Mouse (Mus musculus) forebrain, embryonic 16.5 days (tissue): ENCODE measurements at regions not wholly inside any gene's neighbourhood (a gene's known extent, or its start where the extent isn't known, plus 50 kb on each side); places are given as distances from the start of the nearest gene placed in this dataset.

ENCODE experiments used
- ATAC-seq: fragments of 200-750 bp; cut with Nextera tagmentation; 2 replicates; pipeline ENCODE4 v1.8.0; 2017; ENCODE audit warnings: mild to moderate bottlenecking, moderate library complexity
- H3K27ac ChIP-seq: fragments of 300-500 bp; sonication (generic); 2 replicates; pipeline ENCODE4 v1.5.1; 2014; ENCODE audit warnings: low read length, control low read depth
- H3K27me3 ChIP-seq: fragments of 300-500 bp; sonication (generic); replicated peaks from 2 replicates; pipeline ENCODE4 v1.6.1; 2014; ENCODE audit warnings: low read length; ENCODE audit not compliant: control insufficient read depth, insufficient read depth
- H3K36me3 ChIP-seq: fragments of 300-500 bp; sonication (generic); 2 replicates; pipeline ENCODE4 v1.6.1; 2014; ENCODE audit not compliant: control insufficient read depth, insufficient read depth
- H3K4me1 ChIP-seq: fragments of 300-500 bp; sonication (generic); replicated peaks from 2 replicates; pipeline ENCODE4 v1.6.1; 2014; ENCODE audit warnings: low read length; ENCODE audit not compliant: control insufficient read depth, insufficient read depth
- H3K4me2 ChIP-seq: fragments of 300-500 bp; sonication (generic); 2 replicates; pipeline ENCODE4 v1.6.1; 2014; ENCODE audit warnings: mild to moderate bottlenecking, low read length, control low read depth
- H3K4me3 ChIP-seq: fragments of 300-500 bp; sonication (generic); replicated peaks from 2 replicates; pipeline ENCODE4 v1.5.1; 2014; ENCODE audit warnings: mild to moderate bottlenecking, low read length, control low read depth
- H3K9ac ChIP-seq: fragments of 300-500 bp; sonication (generic); replicated peaks from 2 replicates; pipeline ENCODE4 v1.6.1; 2014; ENCODE audit warnings: low read depth, low read length, control low read depth
- H3K9me3 ChIP-seq: fragments of 300-500 bp; sonication (generic); 2 replicates; pipeline ENCODE4 v1.6.1; 2016; ENCODE audit warnings: low read length; ENCODE audit not compliant: control insufficient read depth
- WGBS: fragments of 180-500 bp; shearing (Covaris S2); extraction: QIAGEN DNeasy Blood & Tissue Kit; methylation state at CpG from one replicate; pipeline ENCODE4 v1.1.7; 2014; 5-methylcytosine and 5-hydroxymethylcytosine counted together

DNA sequence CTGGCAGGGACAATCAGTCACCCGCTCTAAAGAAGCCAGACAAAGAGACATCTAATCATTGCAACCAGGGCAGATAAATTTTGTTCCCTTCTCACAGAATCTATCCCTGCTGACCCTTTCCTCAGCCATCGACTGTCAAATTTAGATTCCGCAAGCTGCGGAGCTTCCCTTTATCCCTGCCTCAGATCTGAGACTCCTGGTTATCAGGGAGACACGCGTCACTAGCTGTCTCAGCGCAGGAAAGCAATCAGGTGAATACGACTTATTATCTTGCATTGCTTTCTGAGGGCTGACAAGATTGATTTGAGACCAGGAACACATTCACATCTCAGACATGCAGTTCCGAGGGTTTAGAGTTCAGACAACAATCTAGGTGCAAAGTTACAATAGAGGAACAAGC, 618.3 kb downstream of the Nedd1 start:
- no peak for ATAC-seq
- Histone ChIP-seq H3K9ac (no peak overlapping the region), H3K36me3 (no peaks in the 10 kb centered on the region), H3K4me3 (no peak overlapping the region), H3K27me3 (no peaks in the 10 kb centered on the region; the same call in 1 of the 2 replicates), H3K4me2 (no peak overlapping the region), H3K27ac (no peak overlapping the region), H3K9me3 (no peaks in the 10 kb centered on the region), H3K4me1 (no peaks in the 10 kb centered on the region; the same call in 1 of the 2 replicates)
- WGBS, result 55% methylated on average over 9 of the region's 9 CpGs

DNA sequence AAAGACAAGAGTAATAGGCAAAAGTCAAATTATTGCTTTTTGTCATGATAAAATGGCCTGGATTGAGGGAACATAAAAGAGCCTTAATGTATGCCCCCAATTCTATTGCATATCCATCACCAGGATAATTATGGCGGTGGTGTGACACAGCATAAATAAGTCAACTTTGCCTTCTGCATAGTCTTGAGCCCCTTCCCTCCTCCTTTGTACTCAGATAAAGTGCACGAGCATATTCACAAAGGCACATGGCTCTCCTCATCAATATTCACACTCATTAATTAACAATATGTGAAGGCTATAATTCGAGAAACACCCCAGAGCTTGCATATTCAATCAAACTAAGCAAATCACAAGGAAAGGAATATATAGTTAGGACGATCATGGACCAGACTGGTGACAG, 619.5 kb downstream of the Nedd1 start:
- Histone ChIP-seq H3K9ac (no peak overlapping the region), H3K36me3 (no peaks in the 10 kb centered on the region), H3K4me2 (no peak overlapping the region), H3K27me3 (no peaks in the 10 kb centered on the region; the same call in 1 of the 2 replicates), H3K4me3 (no peak overlapping the region), H3K27ac (no peak overlapping the region), H3K4me1 (peaks cover under 1% of the 10 kb centered on the region; the same call in 1 of the 2 replicates), H3K9me3 (no peaks in the 10 kb centered on the region)
- no peak for ATAC-seq
- 28% methylated on average over 4 of the region's 4 CpGs for WGBS

DNA sequence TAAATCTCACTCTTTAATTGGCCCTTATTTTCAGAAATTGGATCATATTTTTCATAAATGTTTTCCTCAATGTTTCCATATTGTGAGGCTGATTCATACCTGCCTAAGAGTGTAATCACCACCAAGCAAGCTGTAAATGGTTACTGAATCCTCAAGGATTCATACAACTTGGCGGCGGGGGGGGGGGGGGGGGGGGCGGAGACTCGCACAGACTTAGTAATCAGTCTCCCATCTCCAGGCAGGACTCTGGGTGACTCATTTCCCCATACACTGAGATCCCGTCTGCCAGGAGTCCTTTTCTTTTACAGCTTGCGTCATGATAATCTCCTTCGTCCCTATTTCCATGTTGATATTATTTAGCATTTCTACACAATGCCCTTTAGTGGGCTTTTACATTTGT, 624.7 kb downstream of the Nedd1 start:
- peaks cover 2% of the 10 kb centered on the region; the same call in 1 of the 2 replicates for H3K27me3 ChIP-seq
- no peaks in the 10 kb centered on the region for H3K36me3 ChIP-seq
- no peak overlapping the region for H3K4me3 ChIP-seq
- H3K4me2 ChIP-seq, result no peak overlapping the region; the same call in 1 of the 2 replicates
- peaks cover 7% of the 10 kb centered on the region for H3K4me1 ChIP-seq
- ATAC-seq, result peak; percentile 73
- no peak overlapping the region for H3K27ac ChIP-seq
- 1% methylated on average over 6 of the region's 7 CpGs for WGBS
- no peaks in the 10 kb centered on the region for H3K9me3 ChIP-seq
- H3K9ac ChIP-seq, result no peak overlapping the region

- peaks cover 2% of the 10 kb centered on the region; the same call in 1 of the 2 replicates for H3K27me3 ChIP-seq
These were observed 625.1 kb downstream of the Nedd1 start for GRCm38 (mm10) chr10:92097081-92097480.

DNA sequence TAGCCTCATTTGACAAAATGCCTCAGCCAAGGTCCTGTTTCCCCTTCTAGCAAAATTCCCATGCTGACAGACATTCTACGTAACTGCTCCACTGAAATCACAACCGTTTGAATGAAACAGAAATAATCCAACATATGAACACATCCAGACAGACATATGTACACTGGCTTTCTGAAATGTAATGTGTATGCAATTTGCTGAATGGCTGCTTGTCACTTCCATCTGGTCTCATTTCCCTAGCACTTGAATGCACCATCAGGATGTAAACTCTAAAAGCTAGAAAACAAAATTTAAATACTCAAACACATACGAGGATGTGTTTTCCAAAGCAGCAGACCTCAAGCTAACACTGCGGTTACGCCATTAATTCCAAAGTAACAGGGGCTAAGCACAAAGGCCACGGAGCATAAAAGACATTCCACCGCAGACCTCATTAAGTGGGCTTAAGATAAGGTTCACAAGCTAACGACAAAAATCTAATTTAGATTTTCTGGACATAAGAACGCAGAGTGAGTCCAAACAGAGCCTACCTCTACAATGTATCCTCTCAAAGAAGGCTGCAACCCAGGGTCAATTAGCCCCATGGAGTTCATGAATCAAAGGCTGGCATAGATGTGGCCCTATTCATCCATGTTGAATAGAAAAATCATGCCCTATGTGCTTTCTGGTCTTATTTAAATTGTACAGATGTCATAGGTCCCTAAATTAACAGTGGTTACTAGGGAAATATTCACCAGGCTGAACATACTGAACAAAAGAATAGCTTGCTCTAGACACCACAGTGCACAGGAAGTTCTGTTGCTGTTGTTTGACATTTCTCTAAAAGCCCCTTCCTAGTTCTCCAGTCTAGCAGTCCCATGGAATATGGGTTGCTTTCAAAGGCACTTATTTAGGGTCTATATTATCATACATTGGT, 630.5 kb downstream of the Nedd1 start:
- Histone ChIP-seq H3K27me3 (0 out of 2 replicates have a peak, but pooled peaks cover 2% of the 10 kb centered on the region), H3K36me3 (no peaks in the 10 kb centered on the region), H3K4me2 (no peak overlapping the region; the same call in 1 of the 2 replicates), H3K4me3 (no peak overlapping the region), H3K27ac (no peak overlapping the region), H3K9ac (no peak overlapping the region), H3K9me3 (no peaks in the 10 kb centered on the region), H3K4me1 (peaks cover 21% of the 10 kb centered on the region)
- WGBS, result 9% methylated on average over 9 of the region's 9 CpGs
- peak; percentile 69 for ATAC-seq

More at GRCm38 (mm10) chr10:92097081-92097480, 625.1 kb downstream of the Nedd1 start:
- Histone ChIP-seq H3K9me3 (no peaks in the 10 kb centered on the region), H3K9ac (no peak overlapping the region), H3K36me3 (no peaks in the 10 kb centered on the region), H3K4me1 (peaks cover 9% of the 10 kb centered on the region), H3K4me2 (no peak overlapping the region; the same call in 1 of the 2 replicates), H3K27ac (no peak overlapping the region), H3K4me3 (no peak overlapping the region)
- WGBS, result 21% methylated on average over 4 of the region's 4 CpGs
- peak; percentile 86 for ATAC-seq

GRCm38 (mm10) chr10:92082111-92082510, 640.1 kb downstream of the Nedd1 start:
- 82% methylated on average over 4 of the region's 4 CpGs for WGBS
- no peaks in the 10 kb centered on the region for H3K9me3 ChIP-seq

GRCm38 (mm10) chr10:92081199-92081598, 641.0 kb downstream of the Nedd1 start:
- Histone ChIP-seq H3K27ac (no peak overlapping the region), H3K4me1 (peaks cover 7% of the 10 kb centered on the region; the same call in 1 of the 2 replicates), H3K9me3 (no peaks in the 10 kb centered on the region), H3K9ac (no peak overlapping the region), H3K36me3 (no peaks in the 10 kb centered on the region), H3K4me3 (no peak overlapping the region), H3K27me3 (no peaks in the 10 kb centered on the region; the same call in 1 of the 2 replicates), H3K4me2 (no peak overlapping the region)
- 14% methylated on average over 1 of the region's 1 CpGs for WGBS
- ATAC-seq, result no peak

More at GRCm38 (mm10) chr10:92082111-92082510, 640.1 kb downstream of the Nedd1 start:
- Histone ChIP-seq H3K4me2 (no peak overlapping the region), H3K36me3 (no peaks in the 10 kb centered on the region), H3K4me3 (no peak overlapping the region), H3K4me1 (peaks cover 3% of the 10 kb centered on the region; the same call in 1 of the 2 replicates), H3K27ac (no peak overlapping the region), H3K9ac (no peak overlapping the region), H3K27me3 (no peaks in the 10 kb centered on the region)
- ATAC-seq, result no peak

GRCm38 (mm10) chr10:92079421-92079820, 642.8 kb downstream of the Nedd1 start:
- no peak for ATAC-seq
- Histone ChIP-seq H3K9ac (no peak overlapping the region), H3K9me3 (no peaks in the 10 kb centered on the region), H3K36me3 (no peaks in the 10 kb centered on the region), H3K4me2 (no peak overlapping the region), H3K4me1 (peaks cover 18% of the 10 kb centered on the region), H3K4me3 (no peak overlapping the region), H3K27ac (no peak overlapping the region), H3K27me3 (no peaks in the 10 kb centered on the region; the same call in 1 of the 2 replicates)
- WGBS, result 21% methylated on average over 4 of the region's 4 CpGs

DNA sequence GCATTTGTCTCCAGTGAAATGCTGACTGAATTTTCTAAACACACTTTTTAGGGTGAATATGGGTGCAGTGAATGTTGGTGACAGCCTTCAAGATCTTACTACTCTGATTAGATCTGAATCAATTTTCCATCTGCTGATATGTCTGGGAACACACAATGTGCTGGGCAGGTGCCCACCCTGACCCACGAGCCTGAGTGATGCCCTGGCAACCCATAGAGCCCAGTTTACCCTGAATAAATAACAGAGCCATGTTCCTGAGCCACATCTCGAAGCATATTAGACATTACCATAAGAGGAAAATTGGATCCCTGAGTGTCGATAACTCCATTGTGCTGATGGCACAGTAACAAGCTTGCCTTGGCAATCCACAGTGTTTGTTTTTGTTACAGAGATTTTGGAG, 644.9 kb downstream of the Nedd1 start:
- H3K9ac ChIP-seq, result no peak overlapping the region
- H3K27me3 ChIP-seq, result no peaks in the 10 kb centered on the region; the same call in 1 of the 2 replicates
- 27% methylated on average over 3 of the region's 3 CpGs for WGBS
- no peak overlapping the region for H3K4me2 ChIP-seq
- H3K9me3 ChIP-seq, result no peaks in the 10 kb centered on the region
- H3K36me3 ChIP-seq, result no peaks in the 10 kb centered on the region
- H3K27ac ChIP-seq, result no peak overlapping the region
- peaks cover 22% of the 10 kb centered on the region for H3K4me1 ChIP-seq
- no peak overlapping the region for H3K4me3 ChIP-seq
- no peak for ATAC-seq
